Mouse (Mus musculus): ENCODE results near the gene Fkbp15.

The Fkbp15 gene

DNA sequence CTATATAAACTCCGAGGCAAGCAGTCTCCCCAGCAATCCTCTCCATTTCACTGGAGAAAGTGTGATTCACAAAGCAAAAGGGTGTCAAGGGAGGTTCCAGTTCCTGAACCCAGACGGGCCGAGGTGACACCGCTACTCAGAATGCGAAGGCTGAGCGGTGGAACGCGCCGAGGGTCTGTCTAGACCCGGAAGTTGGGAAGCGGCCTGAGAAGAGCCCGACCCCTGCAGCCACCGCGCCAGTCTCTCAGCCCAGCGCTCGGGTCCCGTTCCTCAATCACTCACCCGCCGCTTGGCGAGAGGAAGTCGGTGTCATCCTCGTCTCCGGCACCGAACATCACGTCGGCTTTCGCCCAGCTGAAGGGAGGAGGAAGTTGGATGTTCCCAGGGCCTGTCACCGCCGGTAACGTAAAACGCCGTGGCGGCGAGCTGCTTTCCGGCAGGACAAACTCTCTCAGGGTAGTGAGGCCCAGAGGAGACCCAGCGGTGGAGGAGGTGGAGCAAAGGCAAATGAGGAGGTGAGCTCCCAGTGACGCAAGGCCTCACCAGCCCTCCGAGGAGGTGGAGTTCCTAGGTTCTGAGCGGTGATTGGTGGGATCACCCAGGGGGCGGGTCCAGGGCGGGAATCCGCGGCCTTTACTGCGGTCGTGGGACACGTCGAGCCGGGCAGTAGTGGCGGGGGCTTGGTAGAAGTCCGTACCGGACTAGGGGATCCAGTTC, at the start of gene Fkbp15, which contains the start of gene Slc31a1:
Fkbp15 (minus strand) TSS at position 461 of the 717 bp plus-strand sequence.
Slc31a1 (plus strand) TSS at position 640 of the 717 bp plus-strand sequence.
- in situ Hi-C loops (cut with MboI; ENCODE audit: low pct_unique_long_range_greater_than_20kb in 1 of 2, low sequenced_read_pairs in 2 of 2, unreplicated experiment in 1 of 2) = no loop called here

DNA sequence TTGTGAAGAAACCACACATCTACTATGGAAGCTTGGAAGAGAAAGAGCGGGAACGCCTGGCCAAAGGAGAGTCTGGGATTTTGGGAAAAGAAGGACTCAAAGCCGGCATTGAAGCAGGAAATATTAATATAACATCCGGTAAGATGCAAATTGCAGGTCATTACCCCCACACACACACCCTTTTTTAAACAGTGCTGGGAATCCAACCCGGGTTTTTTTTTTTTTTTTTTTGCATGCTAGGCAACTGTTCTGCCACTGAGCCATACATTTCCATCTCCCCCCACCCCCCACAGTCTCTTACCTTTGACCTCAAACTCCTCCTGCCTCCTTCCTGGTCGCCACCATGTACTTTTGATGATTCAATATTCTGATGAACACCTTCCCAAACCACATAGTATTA, 49.3 kb upstream of the Fkbp15 start:
- in situ Hi-C loops (cut with MboI; ENCODE audit: low pct_unique_long_range_greater_than_20kb in 1 of 2, low sequenced_read_pairs in 2 of 2, unreplicated experiment in 1 of 2) = no loop called here

DNA sequence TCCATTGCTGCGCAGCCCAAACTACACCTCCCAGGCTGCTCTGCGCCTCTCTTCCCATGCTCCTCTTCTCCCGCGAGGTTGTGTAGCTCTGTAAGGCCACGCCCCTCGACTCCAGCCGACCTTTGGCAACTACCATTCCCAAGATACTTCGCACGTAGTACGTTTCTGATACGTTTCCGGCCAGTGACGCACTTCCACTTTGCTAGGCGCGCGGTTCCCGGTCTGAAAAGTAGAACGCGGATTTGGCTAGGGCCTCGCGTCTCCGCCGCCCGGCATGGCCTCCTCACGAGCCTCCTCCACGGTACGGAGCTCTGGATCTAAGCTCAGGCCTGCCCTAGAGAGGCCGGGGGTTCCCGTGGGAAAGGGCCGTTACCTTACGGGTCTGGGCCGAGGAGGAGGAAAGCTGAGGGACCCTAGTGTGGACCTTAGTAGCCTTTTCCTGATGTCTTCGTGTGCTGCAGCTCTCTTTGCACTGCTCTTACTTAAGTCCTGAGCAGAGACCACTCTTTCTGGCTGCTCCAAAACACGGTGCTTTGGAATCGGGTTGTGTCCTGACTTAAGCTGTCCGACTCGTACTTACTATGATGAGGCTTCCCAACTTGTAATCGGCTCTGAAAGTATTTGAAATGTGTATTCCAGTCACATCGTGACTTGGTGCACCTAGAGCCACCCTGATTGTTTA, 48.4 kb upstream of the Fkbp15 start, which contains the start of the genes Cdc26 and Prpf4:
Cdc26 (minus strand) TSS at position 42 of the 682 bp plus-strand sequence.
Prpf4 (plus strand) TSS at position 197 of the 682 bp plus-strand sequence.
- in situ Hi-C loops (cut with MboI; ENCODE audit: low pct_unique_long_range_greater_than_20kb in 1 of 2, low sequenced_read_pairs in 2 of 2, unreplicated experiment in 1 of 2) = no loop called here

DNA sequence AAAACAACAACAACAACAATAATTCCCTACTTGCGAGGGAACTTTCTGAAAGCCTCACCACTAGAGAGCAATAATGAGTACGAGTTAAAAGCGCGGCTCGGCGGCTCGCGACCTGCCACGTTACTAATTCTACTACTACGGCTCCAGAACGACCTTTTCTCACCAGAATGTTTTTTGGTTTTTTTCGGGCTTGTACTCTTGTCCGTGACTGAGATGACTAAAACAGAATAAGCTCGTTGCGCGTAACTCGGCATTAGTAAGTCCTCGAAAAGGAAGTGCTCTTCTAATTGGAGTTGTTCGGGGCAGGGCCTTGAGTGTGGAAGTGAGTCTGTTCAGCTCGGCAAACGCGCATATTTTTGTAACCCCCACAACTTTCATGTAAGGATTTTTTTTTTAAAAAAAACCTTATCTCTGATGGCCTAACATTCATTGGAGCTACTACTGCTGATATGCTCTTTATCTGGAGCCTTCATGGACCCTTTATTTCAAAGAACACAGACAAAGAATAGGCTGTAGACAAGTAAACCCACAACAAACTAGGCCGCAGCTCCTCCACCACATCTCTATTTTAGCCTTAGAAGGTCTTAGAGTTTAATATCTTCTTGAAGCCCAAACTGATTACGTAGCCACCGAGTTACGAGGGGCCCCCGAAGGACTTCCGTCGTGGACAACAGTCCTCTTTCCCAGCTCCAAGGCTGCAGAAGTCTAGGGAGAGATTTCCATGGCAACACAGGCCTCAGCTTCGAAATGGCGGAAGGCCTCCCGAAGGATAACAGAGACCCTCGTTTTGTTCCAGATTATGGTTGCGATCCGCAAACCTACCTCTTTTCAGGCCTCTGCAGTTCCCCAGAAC, 47.6 kb upstream of the Fkbp15 start:
- in situ Hi-C loops (cut with MboI; ENCODE audit: low pct_unique_long_range_greater_than_20kb in 1 of 2, low sequenced_read_pairs in 2 of 2, unreplicated experiment in 1 of 2) = no loop called here

DNA sequence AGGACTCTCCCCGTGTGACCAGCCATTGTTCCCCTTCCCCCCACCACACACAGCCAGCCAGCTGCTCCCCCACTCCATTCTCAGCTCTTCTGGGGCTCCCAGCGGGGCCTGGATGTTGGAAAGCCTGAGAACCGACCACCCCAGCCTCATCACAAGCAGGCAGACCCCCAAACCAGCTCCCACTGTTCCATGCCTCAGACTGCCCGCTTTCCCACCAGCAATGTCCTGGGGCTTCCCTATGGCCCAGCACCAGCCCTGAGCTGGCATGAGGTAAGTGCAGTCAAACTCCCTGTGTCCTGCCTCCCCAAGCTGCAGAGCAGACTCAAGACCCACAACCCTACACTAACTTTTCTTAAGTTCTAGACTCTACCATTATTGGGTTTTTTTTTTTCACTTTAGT, 45.8 kb upstream of the Fkbp15 start:
- in situ Hi-C loops (cut with MboI; ENCODE audit: low pct_unique_long_range_greater_than_20kb in 1 of 2, low sequenced_read_pairs in 2 of 2, unreplicated experiment in 1 of 2) = no loop called here

DNA sequence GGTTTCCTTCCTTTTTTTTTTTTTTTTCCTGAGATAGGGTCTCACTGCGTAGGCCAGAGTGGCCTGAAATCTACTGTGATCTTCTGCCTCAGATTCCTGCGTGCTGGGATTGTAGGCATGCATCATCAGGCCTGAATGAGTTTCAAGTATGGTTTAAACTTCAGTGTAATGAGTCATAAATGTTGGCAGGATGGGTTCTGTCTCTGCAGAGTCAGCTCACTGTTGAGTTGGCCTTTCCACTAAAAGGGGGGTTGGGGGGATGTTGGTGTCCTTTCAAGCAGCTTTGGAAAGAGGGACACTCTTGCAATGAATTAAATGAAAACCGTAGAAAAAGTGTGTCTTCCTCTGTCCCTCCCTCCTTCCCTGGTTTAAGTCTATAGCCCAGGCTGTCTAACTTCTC, 38.6 kb upstream of the Fkbp15 start:
- in situ Hi-C loops (cut with MboI; ENCODE audit: low pct_unique_long_range_greater_than_20kb in 1 of 2, low sequenced_read_pairs in 2 of 2, unreplicated experiment in 1 of 2) = no loop called here

DNA sequence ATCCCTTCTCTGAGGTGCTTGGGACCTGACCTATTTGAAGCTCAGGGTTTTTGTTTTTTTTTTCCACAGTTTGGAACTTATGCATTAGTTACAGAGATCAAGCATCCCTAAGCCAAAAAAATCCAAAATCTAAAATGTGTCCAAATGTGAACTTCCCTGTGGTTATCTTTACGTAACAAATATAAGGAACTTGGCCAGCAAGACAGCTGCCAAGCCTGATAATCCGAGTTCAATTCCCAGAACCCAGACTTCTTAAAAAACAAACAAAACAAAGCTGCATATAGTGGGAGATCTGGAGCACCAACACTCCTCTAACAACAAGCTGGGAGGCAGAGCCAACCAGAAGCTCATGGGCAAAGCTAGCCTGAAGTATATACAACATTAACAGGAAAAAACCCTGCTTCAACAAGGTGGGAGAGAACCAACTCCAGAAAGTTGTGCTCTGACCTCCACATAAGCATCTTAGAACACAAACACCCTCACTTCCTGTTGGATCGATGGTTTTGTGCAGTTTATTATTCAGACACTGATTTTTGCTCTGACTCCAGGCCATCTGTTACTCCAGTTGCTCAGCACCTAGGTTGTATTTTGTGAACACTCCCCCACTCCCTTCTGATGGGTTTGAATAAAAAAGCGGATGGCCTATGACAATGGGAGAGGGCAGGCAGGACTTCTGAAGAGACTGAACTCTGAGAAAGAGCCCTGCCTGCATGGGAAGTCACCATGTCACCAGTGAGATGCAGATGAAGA, 37.4 kb upstream of the Fkbp15 start:
- in situ Hi-C loops (cut with MboI; ENCODE audit: low pct_unique_long_range_greater_than_20kb in 1 of 2, low sequenced_read_pairs in 2 of 2, unreplicated experiment in 1 of 2) = no loop called here

DNA sequence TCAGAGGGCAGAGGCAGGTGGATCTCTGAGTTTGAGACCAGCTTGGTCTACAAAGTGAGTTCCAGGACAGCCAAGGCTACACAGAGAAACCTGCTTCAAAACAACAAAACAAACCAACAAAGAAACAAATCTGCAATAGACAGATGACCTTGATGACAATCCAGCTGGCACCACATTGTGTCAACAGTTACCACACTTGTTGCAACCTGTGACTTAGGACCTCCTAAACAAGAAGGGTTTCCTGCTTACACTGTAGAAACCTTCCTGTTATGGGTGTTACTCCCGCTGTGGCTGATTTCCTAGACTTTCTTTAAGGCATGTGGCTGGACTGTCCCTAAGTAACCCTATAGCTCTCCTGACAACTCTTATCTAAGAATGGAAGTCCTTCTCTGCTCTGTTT, 35.5 kb upstream of the Fkbp15 start:
- in situ Hi-C loops (cut with MboI; ENCODE audit: low pct_unique_long_range_greater_than_20kb in 1 of 2, low sequenced_read_pairs in 2 of 2, unreplicated experiment in 1 of 2) = no loop called here

DNA sequence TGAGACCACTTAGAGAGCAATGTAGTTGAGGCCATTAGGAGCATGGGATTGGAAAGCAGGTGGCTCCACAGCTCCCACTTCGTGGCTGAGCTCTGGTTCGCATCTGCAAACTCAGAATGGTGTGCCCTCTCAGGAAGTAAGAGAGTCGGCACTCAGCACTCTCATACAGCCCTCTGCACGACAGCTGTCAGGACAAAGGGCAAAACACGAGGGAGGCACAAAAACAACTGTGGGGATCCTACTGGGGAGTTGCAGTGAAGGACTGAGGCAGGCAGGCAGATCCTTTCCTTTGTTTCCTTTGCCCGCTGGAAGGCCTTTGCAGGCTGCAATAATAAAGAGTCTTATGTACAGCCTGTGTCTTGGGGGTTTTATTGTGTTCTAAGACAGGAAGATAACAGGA, 33.1 kb upstream of the Fkbp15 start:
- in situ Hi-C loops (cut with MboI; ENCODE audit: low pct_unique_long_range_greater_than_20kb in 1 of 2, low sequenced_read_pairs in 2 of 2, unreplicated experiment in 1 of 2) = no loop called here

DNA sequence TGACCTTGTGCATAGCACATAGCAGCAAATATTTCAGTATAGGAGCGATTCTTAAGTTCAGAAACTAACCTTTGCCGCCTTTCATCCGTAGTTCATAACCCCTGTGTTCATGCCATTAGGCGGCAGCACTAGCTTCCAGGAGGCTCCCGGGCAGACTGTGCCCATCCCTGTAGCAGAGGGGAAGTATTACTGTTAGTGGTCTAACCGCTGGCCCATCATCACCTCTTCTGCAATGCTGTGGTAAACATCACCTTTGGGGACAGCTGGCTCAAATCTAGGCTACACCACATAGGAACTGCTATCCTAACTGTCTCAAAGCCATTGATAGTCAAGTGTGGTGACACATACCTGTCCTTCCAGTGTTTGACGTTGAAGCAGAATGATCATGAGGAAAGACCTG, 31.5 kb upstream of the Fkbp15 start:
- in situ Hi-C loops (cut with MboI; ENCODE audit: low pct_unique_long_range_greater_than_20kb in 1 of 2, low sequenced_read_pairs in 2 of 2, unreplicated experiment in 1 of 2) = no loop called here

DNA sequence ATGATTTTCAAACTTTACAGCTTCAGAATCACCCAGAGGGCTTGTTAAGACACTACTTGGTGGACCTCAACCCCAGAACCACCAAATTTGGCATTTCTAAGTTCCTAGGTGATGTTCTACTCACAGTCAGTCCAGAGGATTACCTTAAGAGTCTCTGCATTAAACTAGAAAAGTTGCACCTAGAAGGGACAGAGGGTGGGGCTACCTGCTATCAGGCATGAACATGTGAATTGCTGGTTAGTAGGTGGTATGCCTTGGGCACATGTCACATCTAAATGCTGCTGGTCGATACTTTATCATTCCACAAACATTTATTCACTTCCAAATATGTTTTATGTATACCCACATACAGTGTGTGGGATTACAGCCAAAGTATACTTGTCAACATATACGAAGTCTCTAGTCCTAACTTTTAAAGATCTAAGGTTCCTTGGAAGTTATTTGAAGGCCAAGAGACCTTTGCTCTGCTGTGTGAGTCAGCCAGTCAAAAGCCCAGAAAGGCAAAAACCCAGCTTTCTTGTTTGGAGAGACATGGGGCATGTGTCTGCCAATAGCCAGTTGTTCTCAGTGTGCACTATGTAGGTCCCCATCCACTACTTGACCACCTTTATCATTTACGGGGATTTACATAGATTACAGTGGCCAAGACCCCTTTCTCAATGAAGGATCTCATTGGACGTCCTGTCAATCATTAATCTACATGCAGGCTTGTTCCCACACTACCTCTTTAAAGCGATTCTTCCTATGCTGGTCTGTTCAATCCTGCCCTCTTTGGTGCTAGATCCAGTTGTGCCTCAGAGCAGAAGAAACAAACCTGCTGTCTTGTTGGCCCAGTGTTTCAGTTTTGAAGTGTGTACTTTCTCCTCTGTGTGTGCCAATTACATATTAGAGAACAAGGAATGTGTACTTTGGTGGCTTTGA, 29.5 kb upstream of the Fkbp15 start:
- in situ Hi-C loops (cut with MboI; ENCODE audit: low pct_unique_long_range_greater_than_20kb in 1 of 2, low sequenced_read_pairs in 2 of 2, unreplicated experiment in 1 of 2) = no loop called here

DNA sequence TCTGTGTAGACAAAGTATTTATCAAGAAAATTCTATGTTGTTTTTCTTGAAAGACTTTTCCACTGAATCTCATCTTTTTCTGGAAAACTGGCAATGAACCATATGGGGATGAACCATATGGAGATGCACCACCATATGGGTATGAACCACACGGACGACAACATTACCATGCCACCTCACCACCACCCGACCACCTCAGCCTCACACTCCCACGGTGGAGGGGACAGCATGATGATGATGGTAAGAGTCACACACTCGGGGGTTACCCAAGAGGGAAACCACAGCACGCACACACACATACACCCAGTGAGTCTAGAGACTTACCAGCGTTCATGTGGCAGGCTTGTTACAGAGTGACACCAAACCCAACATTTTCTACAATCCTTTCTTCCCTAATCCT, 25.1 kb upstream of the Fkbp15 start:
- in situ Hi-C loops (cut with MboI; ENCODE audit: low pct_unique_long_range_greater_than_20kb in 1 of 2, low sequenced_read_pairs in 2 of 2, unreplicated experiment in 1 of 2) = no loop called here

DNA sequence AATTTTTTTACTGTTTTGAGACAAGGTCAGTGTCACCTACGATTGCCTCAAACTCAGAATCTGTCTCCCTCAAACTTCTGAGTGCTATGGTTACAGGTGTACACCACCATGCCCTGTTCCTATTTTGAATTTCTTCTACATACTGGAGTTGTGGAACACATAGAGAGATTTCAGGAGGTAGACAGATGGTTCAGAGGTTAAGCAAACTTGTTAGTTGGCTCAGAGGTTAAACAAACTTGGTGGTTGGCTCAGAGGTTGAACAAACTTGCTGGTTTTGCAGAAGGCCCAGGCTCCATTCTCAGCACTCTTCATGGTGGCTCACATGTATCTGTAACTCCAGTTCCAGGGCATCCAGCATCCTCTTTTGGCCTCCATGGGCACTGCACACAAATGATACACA, 23.8 kb upstream of the Fkbp15 start:
- in situ Hi-C loops (cut with MboI; ENCODE audit: low pct_unique_long_range_greater_than_20kb in 1 of 2, low sequenced_read_pairs in 2 of 2, unreplicated experiment in 1 of 2) = no loop called here

DNA sequence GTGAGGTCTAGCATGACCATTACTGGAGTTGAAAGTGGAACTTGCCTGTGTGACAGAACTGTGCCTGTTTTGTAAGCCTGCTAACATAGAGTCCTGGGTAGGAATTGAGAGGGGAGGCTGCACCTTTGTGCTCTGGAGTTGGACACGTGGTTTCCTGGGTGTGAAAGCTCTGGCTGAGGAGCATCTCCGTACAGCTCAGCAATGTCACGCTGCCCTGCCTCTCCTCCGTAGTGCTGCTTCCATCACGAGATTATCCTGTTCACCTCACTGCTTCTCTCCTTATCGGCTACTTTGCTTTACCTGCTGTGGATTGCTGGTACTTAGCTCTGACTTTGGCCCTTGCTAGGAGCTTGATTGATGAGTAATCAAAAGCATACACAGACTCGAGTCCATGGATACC, 23.4 kb upstream of the Fkbp15 start:
- in situ Hi-C loops (cut with MboI; ENCODE audit: low pct_unique_long_range_greater_than_20kb in 1 of 2, low sequenced_read_pairs in 2 of 2, unreplicated experiment in 1 of 2) = no loop called here

DNA sequence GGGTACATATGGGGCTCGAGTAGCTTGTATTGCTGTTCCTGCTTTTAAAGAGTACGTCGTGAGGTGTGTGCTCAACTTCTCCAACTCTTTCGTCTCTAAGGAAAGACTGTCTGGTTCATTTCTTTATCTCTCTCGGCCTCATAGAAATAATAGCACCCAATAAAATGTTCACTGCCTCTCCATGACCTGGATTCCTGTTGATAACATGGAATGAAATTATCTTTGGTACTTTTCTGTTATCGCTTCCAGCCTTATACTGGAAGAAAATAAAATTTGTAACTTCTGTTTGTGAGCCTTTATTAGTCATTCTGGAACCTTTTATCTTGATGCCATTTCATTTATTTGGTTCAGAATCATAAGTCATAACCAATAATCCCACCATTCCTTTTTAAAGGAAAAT, 22.9 kb upstream of the Fkbp15 start:
- in situ Hi-C loops (cut with MboI; ENCODE audit: low pct_unique_long_range_greater_than_20kb in 1 of 2, low sequenced_read_pairs in 2 of 2, unreplicated experiment in 1 of 2) = no loop called here

DNA sequence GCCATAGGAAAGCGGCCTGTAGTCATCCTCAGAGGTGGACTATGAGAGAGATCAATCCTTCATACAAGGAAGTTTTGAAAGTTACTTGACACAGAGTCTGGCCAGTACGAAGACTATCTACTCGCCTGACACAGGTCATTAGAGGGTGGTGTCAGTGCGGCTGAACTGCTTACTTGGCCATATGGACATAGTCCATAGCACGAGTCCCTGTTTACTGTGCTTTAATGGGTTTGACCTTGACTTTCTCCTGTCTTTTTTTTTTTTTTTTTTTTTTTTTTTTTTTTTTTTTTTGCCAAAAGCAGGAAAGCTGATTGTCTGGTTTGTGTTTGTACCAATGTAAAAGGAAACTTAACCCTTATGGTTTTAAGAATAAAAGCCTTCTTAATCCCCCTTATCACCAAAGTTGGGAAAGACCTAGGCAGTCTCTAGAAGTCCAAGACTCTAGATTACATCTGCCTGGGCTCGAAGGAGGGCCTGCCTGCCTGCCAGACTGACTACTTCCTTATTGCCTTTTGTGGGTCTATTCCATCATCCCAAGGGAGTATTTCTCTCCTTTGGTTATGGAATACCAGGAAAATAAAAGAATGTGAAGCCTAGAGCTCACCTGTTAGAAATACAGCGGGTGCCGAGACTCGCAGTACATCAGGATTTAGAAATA, 19.5 kb upstream of the Fkbp15 start:
- in situ Hi-C loops (cut with MboI; ENCODE audit: low pct_unique_long_range_greater_than_20kb in 1 of 2, low sequenced_read_pairs in 2 of 2, unreplicated experiment in 1 of 2) = no loop called here

DNA sequence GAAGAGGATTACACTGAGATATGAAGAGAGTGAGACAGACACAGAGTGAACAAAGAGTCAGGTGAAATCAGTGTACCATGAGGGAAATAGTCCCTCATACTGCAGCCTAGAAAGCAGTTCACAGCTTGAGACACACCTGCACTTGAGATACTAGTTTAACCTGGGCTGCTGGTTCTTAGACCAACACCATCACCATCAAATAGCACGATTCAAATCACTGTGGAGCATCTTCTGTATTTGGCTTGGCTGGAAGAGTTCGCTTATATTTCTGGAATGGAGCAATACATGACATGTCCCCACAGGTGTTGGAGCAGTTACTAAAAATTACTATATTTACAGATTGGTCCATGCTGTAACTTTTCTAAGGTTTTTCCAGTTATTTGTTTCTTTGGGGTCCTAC, 15.8 kb upstream of the Fkbp15 start:
- in situ Hi-C loops (cut with MboI; ENCODE audit: low pct_unique_long_range_greater_than_20kb in 1 of 2, low sequenced_read_pairs in 2 of 2, unreplicated experiment in 1 of 2) = no loop called here
